8 mouse cellular contexts compared by ENCODE assay signal in the genomic region with DNA sequence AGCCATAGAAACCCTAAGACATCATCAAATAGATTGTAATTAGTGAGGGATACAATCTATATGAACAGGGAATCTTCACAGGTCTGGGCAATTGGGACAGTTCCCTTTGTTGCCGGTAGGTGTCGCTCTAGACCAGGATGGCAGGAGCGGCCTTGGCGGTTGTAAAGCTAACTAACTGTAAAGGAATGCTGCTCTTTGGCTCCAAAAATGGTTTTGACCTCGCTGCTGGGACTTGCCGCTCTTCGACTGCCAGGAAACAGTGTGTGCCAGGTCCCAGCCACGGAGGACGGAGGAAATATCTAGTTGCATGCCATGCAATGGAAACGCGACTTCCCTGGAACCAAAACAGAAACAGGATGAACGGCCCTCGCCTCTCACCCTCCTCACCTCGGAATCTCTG. TPM values are rescaled to one million over a fixed set of nuclear protein-coding genes. Genes with fewer than 3 reads are reported as not detected.
DNase-seq lines count a peak whose midpoint lies in the region; ATAC-seq lines count a peak whose summit lies in the region.

No protein-coding gene starts in this region.

- H3K4me1 ChIP-seq in hindbrain, embryonic 11.5 days (replicated peaks; ENCODE audit: control insufficient read depth, insufficient read depth, low read length): no peaks in the 10 kb centered on the region

- peak; percentile 89 for DNase-seq in Muller cell, postnatal 12 days (ENCODE audit: inconsistent ontology term)
- DNase-seq in cerebellum, adult 8-10 months: peak; percentile 89
- DNase-seq in frontal cortex, adult 2 months (ENCODE audit: extremely low spot score in 1 of 2, low spot score in 1 of 2): peak; percentile 41 to 92
- DNase-seq in hindbrain, embryonic 11.5 days (ENCODE audit: low spot score): peak; percentile 86
- DNase-seq in layer of hippocampus, postnatal 14 days (ENCODE audit: low spot score in 2 of 2): peak; percentile 79 to 80
- peak; percentile 91 for DNase-seq in lung, postnatal 36 days
- peak; percentile 71 to 88 for DNase-seq in right cerebral cortex, postnatal 10 days (ENCODE audit: low spot score in 2 of 2)
- peak; percentile 86 for DNase-seq in urinary bladder, postnatal 25 days (ENCODE audit: low spot score)

- H3K9ac ChIP-seq in hindbrain, embryonic 11.5 days (ENCODE audit: low read depth, low read length): no peak overlapping the region

- no peaks in the 10 kb centered on the region for H3K36me3 ChIP-seq in hindbrain, embryonic 11.5 days (ENCODE audit: control insufficient read depth, insufficient read depth, low read length)

- no peak overlapping the region for H3K27ac ChIP-seq in hindbrain, embryonic 11.5 days (ENCODE audit: low read depth, low read length)

- 23% methylated on average over 14 of the region's 14 CpGs for WGBS in hindbrain, embryonic 11.5 days

- H3K4me2 ChIP-seq in hindbrain, embryonic 11.5 days (replicated peaks; ENCODE audit: low read depth, low read length): no peak overlapping the region

- H3K4me3 ChIP-seq in hindbrain, embryonic 11.5 days (ENCODE audit: low read depth, low read length): no peak overlapping the region

- ATAC-seq in hindbrain, embryonic 11.5 days (ENCODE audit: low FRiP score): no peak

- no peaks in the 10 kb centered on the region for H3K27me3 ChIP-seq in hindbrain, embryonic 11.5 days (ENCODE audit: control insufficient read depth, insufficient read depth, low read length)

- H3K9me3 ChIP-seq in hindbrain, embryonic 11.5 days (ENCODE audit: control insufficient read depth, low read length): no peaks in the 10 kb centered on the region

RNA-seq across cellular contexts. Expression of a gene that starts 14.2 kb away (rescaled TPM):
- polyA plus RNA-seq in frontal cortex, adult 2 months (2012; rRNA removed): 194 and 200 TPM in 2 replicates
- 76.7 and 79.2 TPM in 2 replicates for polyA plus RNA-seq in hindbrain, embryonic 11.5 days (2014; fragmentation: Nextera tagmentation; extraction: Ambion mirVana)
- total RNA-seq in layer of hippocampus, postnatal 14 days (2021): 100 to 1,000 TPM; 178 to 182 TPM

RNA-seq across cellular contexts. Expression of a gene that starts 42.6 kb away (rescaled TPM):
- 49.7 and 57.3 TPM in 2 replicates for polyA plus RNA-seq in frontal cortex, adult 2 months (2012; rRNA removed)
- 15.5 and 16.4 TPM in 2 replicates for polyA plus RNA-seq in hindbrain, embryonic 11.5 days (2014; fragmentation: Nextera tagmentation; extraction: Ambion mirVana)
- total RNA-seq in layer of hippocampus, postnatal 14 days (2021): 10 to 100 TPM; 37.8 to 42.3 TPM
